Mouse (Mus musculus) lung, postnatal 0 days (tissue): ENCODE results near the gene Tfe3.
A peak's percentile ranks its signal among the peaks of the same experiment; 100 is the strongest.

Source experiments
- CTCF ChIP-seq: IDR thresholded peaks from 2 replicates; pipeline ENCODE4 v1.5.1; 2016; ENCODE audit warnings: antibody characterized with exemption, mild to moderate bottlenecking
- EP300 ChIP-seq: IDR thresholded peaks from 2 replicates; pipeline ENCODE4 v1.6.1; 2016; ENCODE audit warnings: antibody characterized with exemption, mild to moderate bottlenecking, control low read depth

DNA sequence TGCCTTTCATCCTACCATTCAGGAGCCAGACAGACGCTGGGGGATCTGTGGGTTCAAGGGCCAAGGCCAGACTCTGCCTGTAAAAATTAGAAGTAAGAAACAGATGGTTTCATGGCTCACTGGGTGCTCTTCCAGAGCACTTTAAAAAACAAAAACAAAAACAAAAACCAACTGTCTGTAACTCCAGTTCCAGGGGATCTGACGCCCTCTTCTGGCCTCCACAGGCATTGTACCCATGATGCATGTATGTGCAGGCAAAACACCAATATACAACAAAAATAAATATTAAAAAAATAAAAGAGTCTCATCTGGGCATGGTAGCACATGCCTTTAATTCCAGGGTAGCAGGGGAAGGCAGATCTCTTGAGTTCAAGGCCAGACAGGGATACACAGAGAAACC is 10.4 kb downstream of the Tfe3 start:
- TF ChIP-seq CTCF (peak; percentile 50), EP300 (no peak)
